Mouse (Mus musculus) brain, embryonic 14.5 days (tissue): Measurements from ENCODE around the gene Cdc123.
A peak's percentile ranks its signal among the peaks of the same experiment; 100 is the strongest.
"Not testable (repeated sequence)": the region's sequence is repeated elsewhere in the genome, so short reads cannot be mapped to it uniquely, and the experiment has no call there.

Source experiments
- CTCF ChIP-seq: fragments of 200-500 bp; IDR thresholded peaks from 2 replicates; pipeline ENCODE4 v1.5.1; 2012; ENCODE audit warnings: inconsistent platforms, mild to moderate bottlenecking, moderate library complexity, borderline replicate concordance; ENCODE audit not compliant: insufficient read depth, insufficient read length; ENCODE audit errors: extremely low read depth
- POLR2A ChIP-seq: fragments of 200-500 bp; IDR thresholded peaks from 2 replicates; pipeline ENCODE4 v1.6.1; 2012; ENCODE audit warnings: mild to moderate bottlenecking, inconsistent platforms, borderline replicate concordance; ENCODE audit not compliant: poor library complexity, insufficient read depth, insufficient read length, severe bottlenecking; ENCODE audit errors: extremely low read depth

DNA sequence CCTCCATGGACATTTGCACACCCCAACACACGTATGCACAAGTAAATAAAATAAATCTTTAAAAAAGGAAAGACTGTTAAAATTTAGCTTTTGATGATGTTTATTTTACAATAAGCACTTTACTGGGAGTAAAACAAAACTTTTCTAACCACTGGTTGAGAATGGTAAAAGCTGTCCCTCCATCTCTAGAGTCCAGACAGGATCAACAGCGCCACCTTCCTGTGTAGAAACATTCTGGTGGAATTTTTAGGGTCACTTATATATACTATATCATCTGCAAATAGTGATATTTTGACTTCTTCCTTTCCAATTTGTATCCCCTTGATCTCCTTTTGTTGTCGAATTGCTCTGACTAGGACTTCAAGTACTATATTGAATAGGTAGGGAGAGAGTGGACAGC, 38.8 kb downstream of the Cdc123 start:
- TF ChIP-seq CTCF, result peak; percentile 43; the same call in 1 of the 2 replicates
- not testable (repeated sequence) for TF ChIP-seq POLR2A
